In the genomic region with DNA sequence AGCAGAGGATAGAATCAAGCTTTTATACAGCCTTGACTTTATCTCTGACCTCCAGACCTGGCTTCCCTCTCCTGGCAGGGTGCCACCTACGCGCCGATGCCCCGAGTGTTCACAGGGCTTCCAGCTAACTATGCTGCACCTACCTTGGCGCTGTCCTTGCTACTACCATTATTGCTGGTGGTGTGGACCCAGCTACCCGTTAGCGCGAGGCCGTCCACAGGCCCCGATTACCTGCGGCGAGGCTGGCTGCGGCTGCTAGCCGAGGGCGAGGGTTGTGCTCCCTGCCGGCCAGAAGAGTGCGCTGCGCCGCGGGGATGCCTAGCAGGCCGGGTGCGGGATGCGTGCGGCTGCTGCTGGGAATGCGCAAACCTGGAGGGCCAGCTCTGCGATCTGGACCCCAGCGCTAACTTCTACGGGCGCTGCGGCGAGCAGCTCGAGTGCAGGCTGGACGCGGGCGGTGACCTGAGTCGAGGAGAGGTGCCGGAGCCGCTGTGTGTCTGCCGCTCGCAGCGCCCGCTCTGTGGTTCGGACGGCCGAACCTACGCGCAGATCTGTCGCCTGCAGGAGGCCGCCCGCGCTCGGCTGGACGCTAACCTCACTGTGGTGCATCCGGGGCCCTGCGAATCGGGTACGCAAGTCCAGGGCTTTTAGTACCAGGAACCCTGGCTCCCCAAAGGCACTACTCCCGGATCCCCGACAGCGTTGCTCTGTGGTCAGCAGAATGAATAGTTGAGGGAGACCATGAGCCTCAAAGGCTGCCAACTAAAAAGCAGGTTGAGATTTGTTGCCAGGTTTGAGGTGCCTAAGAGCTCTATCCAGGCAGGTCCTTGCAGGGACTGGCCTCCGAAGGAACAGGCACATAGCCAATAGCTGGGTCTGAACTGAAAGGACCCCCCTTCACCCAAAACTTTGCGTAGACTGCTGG, we compare ENCODE assay signal across 8 mouse cellular contexts. TPM values are rescaled to one million over a fixed set of nuclear protein-coding genes. Genes with fewer than 3 reads are reported as not detected.
A peak's percentile ranks its signal among the peaks of the same experiment; 100 is the strongest.
DNase-seq lines count a peak whose midpoint lies in the region; ATAC-seq lines count a peak whose summit lies in the region.

No protein-coding gene starts in this region.

- peak overlapping the region; percentile 51 for H3K9ac ChIP-seq in embryonic facial prominence, embryonic 11.5 days (replicated peaks; ENCODE audit: low read length)
- H3K9ac ChIP-seq in heart, embryonic 15.5 days, result peak overlapping the region; percentile 51

- H3K27me3 ChIP-seq in embryonic facial prominence, embryonic 11.5 days (ENCODE audit: control insufficient read depth, insufficient read depth, low read length), result peaks cover 46% of the 10 kb centered on the region
- H3K27me3 ChIP-seq in heart, embryonic 15.5 days, result peaks cover 53% of the 10 kb centered on the region

- DNase-seq in CD4-positive helper T cell, adult 2 months (ENCODE audit: low read depth, low spot score), result peak; percentile 60
- peak; percentile 86 for DNase-seq in adrenal gland, adult 2 months
- DNase-seq in embryonic facial prominence, embryonic 11.5 days (ENCODE audit: low spot score), result peak; percentile 70
- peak; percentile 62 for DNase-seq in kidney, postnatal 14 days
- DNase-seq in lung, postnatal 36 days, result peak; percentile 75
- peak; percentile 37 for DNase-seq in spleen, adult 12 weeks (ENCODE audit: low spot score)

- H3K4me2 ChIP-seq in embryonic facial prominence, embryonic 11.5 days (ENCODE audit: low read depth, low read length), result peak overlapping the region; percentile 43
- peak overlapping the region; percentile 99 for H3K4me2 ChIP-seq in heart, embryonic 15.5 days

- ATAC-seq in embryonic facial prominence, embryonic 11.5 days (replicated peaks; ENCODE audit: insufficient number of reproducible peaks, low FRiP score, low TSS enrichment, low read depth), result no peak
- no peak for ATAC-seq in heart, embryonic 15.5 days (replicated peaks; ENCODE audit: insufficient number of reproducible peaks, insufficient read depth, low FRiP score, low read depth)
- ATAC-seq in granulocyte monocyte progenitor cell, adult 5-6 weeks (replicated peaks; ENCODE audit: poor library complexity, severe bottlenecking), result no peak

- H3K36me3 ChIP-seq in embryonic facial prominence, embryonic 11.5 days (replicated peaks; ENCODE audit: control insufficient read depth, insufficient read depth, low read depth, low read length), result no peaks in the 10 kb centered on the region
- H3K36me3 ChIP-seq in heart, embryonic 15.5 days, result no peaks in the 10 kb centered on the region

- whole genome bisulfite sequencing in embryonic facial prominence, embryonic 11.5 days, result 1% methylated on average over 62 of the region's 62 CpGs
- WGBS in heart, embryonic 15.5 days, result under 1% methylated on average over 62 of the region's 62 CpGs

- H3K4me1 ChIP-seq in embryonic facial prominence, embryonic 11.5 days (ENCODE audit: control insufficient read depth, insufficient read depth, low read length), result peaks cover 11% of the 10 kb centered on the region
- H3K4me1 ChIP-seq in heart, embryonic 15.5 days (replicated peaks), result peaks cover 65% of the 10 kb centered on the region

- peak overlapping the region; percentile 30 for H3K4me3 ChIP-seq in embryonic facial prominence, embryonic 11.5 days (ENCODE audit: low read depth, low read length)
- H3K4me3 ChIP-seq in heart, embryonic 15.5 days, result peak overlapping the region; percentile 68

- no peaks in the 10 kb centered on the region for H3K9me3 ChIP-seq in embryonic facial prominence, embryonic 11.5 days (replicated peaks; ENCODE audit: control insufficient read depth, low read length)
- no peaks in the 10 kb centered on the region for H3K9me3 ChIP-seq in heart, embryonic 15.5 days (replicated peaks)

- no peak overlapping the region for H3K27ac ChIP-seq in embryonic facial prominence, embryonic 11.5 days (replicated peaks; ENCODE audit: low read depth, low read length)
- 0 out of 2 replicates have a peak overlapping the region, but pooled peaks have one; percentile 10 for H3K27ac ChIP-seq in heart, embryonic 15.5 days

RNA-seq across cellular contexts. Expression of gene Kazald1, which starts 1.8 kb away (rescaled TPM):
- total RNA-seq in adrenal gland, adult 2 months (2021), result 1 to 10 TPM; 2.2 to 6.0 TPM
- polyA plus RNA-seq in adrenal gland, adult 2 months (2012; rRNA removed), result 9.8 and 11.1 TPM in 2 replicates
- polyA plus RNA-seq in embryonic facial prominence, embryonic 11.5 days (2014; fragmentation: Nextera tagmentation; extraction: Ambion mirVana), result 2.9 and 6.5 TPM in 2 replicates
- polyA plus RNA-seq in heart, embryonic 15.5 days (2015; fragmentation: Nextera tagmentation; extraction: Ambion mirVana), result 14.1 and 18.4 TPM in 2 replicates
- total RNA-seq in granulocyte monocyte progenitor cell, adult 5-6 weeks (2014; fragmentation: Nextera tagmentation), result not detected in 2 replicates
- 0.69 TPM in 1 of 2 replicates, not detected in the other for total RNA-seq in granulocyte monocyte progenitor cell, adult 5-6 weeks (2017)

RNA-seq across cellular contexts. Expression of gene Sfxn3, which starts 29.5 kb away (rescaled TPM):
- total RNA-seq in adrenal gland, adult 2 months (2021), result 10 to 100 TPM; 51.2 to 89.3 TPM
- polyA plus RNA-seq in adrenal gland, adult 2 months (2012; rRNA removed), result 45.9 and 65.5 TPM in 2 replicates
- 14.7 and 15.4 TPM in 2 replicates for polyA plus RNA-seq in embryonic facial prominence, embryonic 11.5 days (2014; fragmentation: Nextera tagmentation; extraction: Ambion mirVana)
- polyA plus RNA-seq in heart, embryonic 15.5 days (2015; fragmentation: Nextera tagmentation; extraction: Ambion mirVana), result 16.1 and 22.1 TPM in 2 replicates
- total RNA-seq in granulocyte monocyte progenitor cell, adult 5-6 weeks (2014; fragmentation: Nextera tagmentation), result 10.5 and 21.1 TPM in 2 replicates
- 3.7 and 5.3 TPM in 2 replicates for total RNA-seq in granulocyte monocyte progenitor cell, adult 5-6 weeks (2017)

RNA-seq across cellular contexts. Expression of gene Pdzd7, which starts 31.3 kb away (rescaled TPM):
- under 1 TPM in 1 of 2 experiments, not detected in 1; 0.09 TPM for total RNA-seq in adrenal gland, adult 2 months (2021)
- polyA plus RNA-seq in adrenal gland, adult 2 months (2012; rRNA removed), result 0.62 and 0.65 TPM in 2 replicates
- polyA plus RNA-seq in embryonic facial prominence, embryonic 11.5 days (2014; fragmentation: Nextera tagmentation; extraction: Ambion mirVana), result 0.21 and 0.41 TPM in 2 replicates
- polyA plus RNA-seq in heart, embryonic 15.5 days (2015; fragmentation: Nextera tagmentation; extraction: Ambion mirVana), result 0.11 and 0.16 TPM in 2 replicates
- total RNA-seq in granulocyte monocyte progenitor cell, adult 5-6 weeks (2014; fragmentation: Nextera tagmentation), result 0.24 TPM in 1 of 2 replicates, not detected in the other
- total RNA-seq in granulocyte monocyte progenitor cell, adult 5-6 weeks (2017), result not detected in 2 replicates
